Mouse (Mus musculus): Measurements from ENCODE around the gene Lpcat3. TPM values are rescaled to one million over a fixed set of nuclear protein-coding genes. Genes with fewer than 3 reads are reported as not detected.
"Not testable (repeated sequence)": the region's sequence is repeated elsewhere in the genome, so short reads cannot be mapped to it uniquely, and the experiment has no call there.

Gene Lpcat3
- 52.0 and 59.3 TPM in 2 replicates for polyA plus RNA-seq (2015; fragmentation: Nextera tagmentation; extraction: Ambion mirVana)

- H3K9ac ChIP-seq = peak within 1 kb of the TSS; percentile 72
- under 1% methylated on average over 85 of the region's 87 CpGs for WGBS
- H3K36me3 ChIP-seq = no peaks in the 10 kb centered on the region
- no peaks in the 10 kb centered on the region for H3K9me3 ChIP-seq
- peak within 1 kb of the TSS; percentile 71 for H3K4me3 ChIP-seq
- no peaks in the 10 kb centered on the region for H3K27me3 ChIP-seq
- H3K4me1 ChIP-seq = peaks cover 10% of the 10 kb centered on the region
- ATAC-seq (ENCODE audit: insufficient number of reproducible peaks, insufficient read depth, low FRiP score, low TSS enrichment, low read depth) = peak; percentile 97
- H3K27ac ChIP-seq = peak within 1 kb of the TSS; percentile 80
- peak within 1 kb of the TSS; percentile 66 for H3K4me2 ChIP-seq
Observed at GRCm38 (mm10) chr6:124662477-124663423, at the start of gene Lpcat3. Lpcat3 (plus strand) TSS chr6:124663027.

DNA sequence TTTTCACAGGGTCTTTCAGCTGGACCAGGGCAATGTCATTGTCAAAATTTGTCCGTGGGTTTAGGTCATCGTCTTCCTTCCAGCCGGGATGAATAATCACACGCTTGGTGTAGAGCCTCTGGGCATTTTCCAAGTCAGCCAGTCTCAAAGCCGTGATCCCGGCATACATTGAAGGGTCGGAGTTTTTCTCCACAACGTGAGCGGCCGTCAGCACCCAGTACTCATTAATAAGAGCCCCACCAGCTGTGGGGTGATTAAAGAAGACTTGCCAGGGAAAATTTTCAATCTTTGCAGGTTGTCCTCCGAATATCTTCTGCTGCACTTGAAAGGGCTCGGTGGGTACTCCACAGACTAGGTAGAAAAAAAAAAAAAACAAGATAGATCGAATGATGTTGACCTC, 37.2 kb upstream of the Lpcat3 start:
- 83% methylated on average over 13 of the region's 13 CpGs for WGBS
- Histone ChIP-seq H3K27ac (no peak overlapping the region), H3K9me3 (no peaks in the 10 kb centered on the region; the same call in 1 of the 2 replicates), H3K4me2 (no peak overlapping the region), H3K4me3 (no peak overlapping the region), H3K36me3 (no peaks in the 10 kb centered on the region), H3K27me3 (no peaks in the 10 kb centered on the region), H3K9ac (no peak overlapping the region), H3K4me1 (no peaks in the 10 kb centered on the region)
- no peak for ATAC-seq (ENCODE audit: insufficient number of reproducible peaks, insufficient read depth, low FRiP score, low TSS enrichment, low read depth)

GRCm38 (mm10) chr6:124626184-124626583, 36.6 kb upstream of the Lpcat3 start:
- H3K4me1 ChIP-seq; H3K27me3 ChIP-seq; H3K4me2 ChIP-seq; H3K36me3 ChIP-seq; ATAC-seq (ENCODE audit: insufficient number of reproducible peaks, insufficient read depth, low FRiP score, low TSS enrichment, low read depth); H3K27ac ChIP-seq; H3K4me3 ChIP-seq; H3K9me3 ChIP-seq; H3K9ac ChIP-seq: not testable (repeated sequence)
- 39% methylated on average over 1 of the region's 1 CpGs for WGBS

DNA sequence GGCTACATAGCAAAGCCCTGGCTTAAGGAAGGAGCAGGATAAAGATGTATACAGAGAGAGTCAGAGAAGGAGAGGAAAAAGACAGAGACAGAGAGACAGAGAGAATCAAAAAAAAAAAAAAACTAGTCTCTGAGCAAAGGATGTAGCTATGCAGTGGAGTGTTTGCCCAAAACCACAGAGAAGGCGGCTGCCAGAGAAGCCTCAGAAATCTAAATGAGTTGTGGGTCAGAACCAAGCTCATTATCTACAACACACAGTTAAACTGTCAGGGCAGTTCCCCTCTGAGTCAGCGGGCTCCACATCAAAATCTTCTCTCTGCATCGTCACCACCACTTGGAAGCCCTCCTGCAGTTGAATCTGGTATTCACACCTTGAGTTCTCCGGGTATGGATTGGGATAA, 32.1 kb upstream of the Lpcat3 start:
- H3K36me3 ChIP-seq = no peaks in the 10 kb centered on the region
- no peak overlapping the region for H3K4me3 ChIP-seq
- 80% methylated on average over 4 of the region's 4 CpGs for WGBS
- H3K9ac ChIP-seq = no peak overlapping the region
- H3K4me1 ChIP-seq = no peaks in the 10 kb centered on the region
- no peak for ATAC-seq (ENCODE audit: insufficient number of reproducible peaks, insufficient read depth, low FRiP score, low TSS enrichment, low read depth)
- H3K27me3 ChIP-seq = no peaks in the 10 kb centered on the region
- H3K27ac ChIP-seq = no peak overlapping the region
- H3K4me2 ChIP-seq = no peak overlapping the region
- H3K9me3 ChIP-seq = no peaks in the 10 kb centered on the region

- ATAC-seq (ENCODE audit: insufficient number of reproducible peaks, insufficient read depth, low FRiP score, low TSS enrichment, low read depth); H3K9me3 ChIP-seq: not testable (repeated sequence)
- WGBS = 80% methylated on average over 2 of the region's 2 CpGs
Observed at GRCm38 (mm10) chr6:124635985-124636384, 26.8 kb upstream of the Lpcat3 start, which contains the start of gene C1s2. C1s2 (minus strand) TSS chr6:124636085.

DNA sequence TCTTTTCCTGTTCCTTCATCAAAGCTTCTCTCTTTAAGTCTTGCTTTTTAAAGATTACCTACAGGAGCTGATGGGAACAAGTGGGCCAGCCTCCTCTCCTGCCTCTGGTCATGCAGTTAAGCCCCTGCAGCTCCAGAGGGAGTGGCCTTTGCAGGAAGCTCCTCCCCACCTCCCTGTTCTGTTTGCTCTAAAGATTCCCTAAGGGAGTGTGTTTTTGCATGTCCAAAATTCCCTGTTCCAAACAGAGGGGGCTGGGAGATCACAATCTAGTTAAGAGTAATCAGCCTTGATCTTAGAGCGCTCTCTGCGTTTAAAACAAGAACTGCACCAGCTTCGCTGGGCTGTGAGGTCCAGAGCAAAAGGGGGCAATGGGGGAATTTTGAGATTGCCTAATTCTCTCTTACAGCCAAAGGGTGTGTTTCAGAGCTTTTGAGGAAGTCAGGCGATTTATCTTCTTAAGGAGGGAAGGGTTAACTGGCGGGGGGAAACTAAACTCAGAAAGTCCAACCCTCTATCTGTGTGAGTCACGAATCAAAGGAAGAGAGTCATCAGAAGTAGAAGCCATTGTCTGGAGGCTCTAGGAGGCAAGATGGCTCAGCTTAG, 25.9 kb upstream of the Lpcat3 start:
- WGBS = 35% methylated on average over 6 of the region's 6 CpGs
- not testable (repeated sequence) for H3K4me3 ChIP-seq; H3K36me3 ChIP-seq; H3K4me2 ChIP-seq; H3K27ac ChIP-seq; H3K9me3 ChIP-seq; ATAC-seq (ENCODE audit: insufficient number of reproducible peaks, insufficient read depth, low FRiP score, low TSS enrichment, low read depth); H3K27me3 ChIP-seq; H3K9ac ChIP-seq; H3K4me1 ChIP-seq

More at GRCm38 (mm10) chr6:124635985-124636384, 26.8 kb upstream of the Lpcat3 start, which contains the start of gene C1s2:
- H3K9ac ChIP-seq, H3K4me2 ChIP-seq, H3K27me3 ChIP-seq, H3K36me3 ChIP-seq, H3K27ac ChIP-seq, H3K4me3 ChIP-seq, H3K4me1 ChIP-seq: not testable (repeated sequence)

GRCm38 (mm10) chr6:124640041-124640440, 22.8 kb upstream of the Lpcat3 start:
- no peak overlapping the region for H3K4me2 ChIP-seq
- no peaks in the 10 kb centered on the region for H3K9me3 ChIP-seq
- H3K36me3 ChIP-seq = no peaks in the 10 kb centered on the region
- ATAC-seq (ENCODE audit: insufficient number of reproducible peaks, insufficient read depth, low FRiP score, low TSS enrichment, low read depth) = no peak
- H3K27ac ChIP-seq = no peak overlapping the region
- WGBS = 84% methylated on average over 4 of the region's 4 CpGs
- no peak overlapping the region for H3K9ac ChIP-seq
- H3K4me3 ChIP-seq = no peak overlapping the region
- H3K4me1 ChIP-seq = no peaks in the 10 kb centered on the region
- no peaks in the 10 kb centered on the region for H3K27me3 ChIP-seq

DNA sequence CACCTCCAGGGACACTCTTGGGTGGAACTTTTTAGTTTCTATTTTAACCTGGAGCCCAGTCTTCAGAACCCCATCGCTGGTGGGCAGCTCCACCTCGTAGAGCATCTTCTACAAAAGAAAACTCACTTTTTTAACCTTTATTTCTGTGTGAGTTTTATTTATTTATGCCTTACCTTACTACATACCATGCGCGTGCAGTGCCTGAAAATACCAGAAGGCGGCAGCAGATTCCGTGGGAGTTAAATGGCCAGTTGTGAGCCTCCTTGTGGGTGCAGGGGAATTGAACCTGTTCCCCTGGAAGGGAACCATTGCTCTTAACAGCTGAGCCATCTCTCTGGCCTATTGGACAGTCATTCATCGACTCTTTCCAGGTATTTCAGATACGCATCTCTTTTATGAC, 21.8 kb upstream of the Lpcat3 start:
- no peak for ATAC-seq (ENCODE audit: insufficient number of reproducible peaks, insufficient read depth, low FRiP score, low TSS enrichment, low read depth)
- no peaks in the 10 kb centered on the region for H3K36me3 ChIP-seq
- 41% methylated on average over 8 of the region's 8 CpGs for WGBS

DNA sequence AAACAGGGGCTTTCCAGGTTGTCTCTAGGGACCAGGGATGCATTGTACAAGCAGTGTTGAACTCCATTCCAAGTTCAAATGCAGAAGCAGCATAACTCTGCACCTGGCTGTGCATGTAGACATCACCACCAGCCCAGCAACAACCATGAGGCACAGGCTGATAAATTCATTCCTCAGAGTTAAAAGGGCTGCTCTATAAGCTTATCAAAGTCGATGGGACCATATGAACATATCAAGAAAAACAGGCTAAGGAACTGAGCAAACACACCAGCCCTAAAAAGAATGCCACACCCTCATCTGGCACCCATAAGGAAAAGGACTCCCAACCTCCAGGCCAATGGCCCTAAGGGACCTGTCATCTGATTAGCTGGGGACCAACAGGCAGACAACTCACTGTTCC, 16.4 kb upstream of the Lpcat3 start:
- no peak overlapping the region for H3K4me2 ChIP-seq
- H3K9me3 ChIP-seq = no peaks in the 10 kb centered on the region
- WGBS = 57% methylated on average over 1 of the region's 1 CpGs
- H3K27ac ChIP-seq = no peak overlapping the region
- no peaks in the 10 kb centered on the region for H3K36me3 ChIP-seq
- H3K9ac ChIP-seq = no peak overlapping the region
- H3K27me3 ChIP-seq = no peaks in the 10 kb centered on the region
- ATAC-seq (ENCODE audit: insufficient number of reproducible peaks, insufficient read depth, low FRiP score, low TSS enrichment, low read depth) = no peak
- H3K4me1 ChIP-seq = no peaks in the 10 kb centered on the region
- H3K4me3 ChIP-seq = no peak overlapping the region

More for the DNA sequence above, 21.8 kb upstream of the Lpcat3 start:
- Histone ChIP-seq H3K9me3 (no peaks in the 10 kb centered on the region), H3K27me3 (no peaks in the 10 kb centered on the region), H3K4me3 (no peak overlapping the region), H3K4me1 (no peaks in the 10 kb centered on the region), H3K4me2 (no peak overlapping the region), H3K9ac (no peak overlapping the region), H3K27ac (no peak overlapping the region)

- Histone ChIP-seq H3K9me3 (peaks cover 7% of the 10 kb centered on the region), H3K27ac (no peak overlapping the region), H3K4me2 (no peak overlapping the region), H3K4me3 (no peak overlapping the region), H3K9ac (no peak overlapping the region), H3K27me3 (no peaks in the 10 kb centered on the region), H3K36me3 (no peaks in the 10 kb centered on the region), H3K4me1 (no peaks in the 10 kb centered on the region)
- WGBS = 41% methylated on average over 6 of the region's 6 CpGs
- no peak for ATAC-seq (ENCODE audit: insufficient number of reproducible peaks, insufficient read depth, low FRiP score, low TSS enrichment, low read depth)
Observed at GRCm38 (mm10) chr6:124655893-124656292, 6.9 kb upstream of the Lpcat3 start.

DNA sequence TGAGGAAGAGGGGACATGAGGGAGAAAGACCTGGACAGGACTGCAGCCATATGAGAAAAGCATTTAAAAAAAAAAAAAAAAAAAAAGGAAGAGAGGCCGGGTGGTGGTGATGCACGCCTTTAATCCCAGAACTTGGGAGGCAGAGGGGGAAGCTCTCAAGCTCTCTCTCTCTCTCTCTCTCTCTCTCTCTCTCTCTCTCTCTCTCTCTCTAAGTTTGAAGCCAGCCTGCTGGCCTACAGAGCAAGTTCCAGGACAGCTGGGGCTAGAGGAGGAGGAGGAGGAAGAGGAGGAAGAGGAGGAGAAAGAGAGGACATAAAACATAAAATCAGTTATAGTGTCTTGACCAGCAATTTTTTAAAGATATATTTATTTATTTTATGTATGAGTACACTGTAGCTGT, 4.8 kb upstream of the Lpcat3 start:
- Histone ChIP-seq H3K27me3 (no peaks in the 10 kb centered on the region), H3K4me2 (no peak overlapping the region), H3K4me1 (no peaks in the 10 kb centered on the region), H3K27ac (no peak overlapping the region), H3K9me3 (peaks cover 5% of the 10 kb centered on the region), H3K4me3 (no peak overlapping the region), H3K36me3 (no peaks in the 10 kb centered on the region), H3K9ac (no peak overlapping the region)
- WGBS = 94% methylated on average over 2 of the region's 2 CpGs
- no peak for ATAC-seq (ENCODE audit: insufficient number of reproducible peaks, insufficient read depth, low FRiP score, low TSS enrichment, low read depth)
